Mouse (Mus musculus): ENCODE measurements at regions not wholly inside any gene's neighbourhood (a gene's known extent, or its start where the extent isn't known, plus 50 kb on each side); places are given as distances from the start of the nearest gene placed in this dataset.

DNA sequence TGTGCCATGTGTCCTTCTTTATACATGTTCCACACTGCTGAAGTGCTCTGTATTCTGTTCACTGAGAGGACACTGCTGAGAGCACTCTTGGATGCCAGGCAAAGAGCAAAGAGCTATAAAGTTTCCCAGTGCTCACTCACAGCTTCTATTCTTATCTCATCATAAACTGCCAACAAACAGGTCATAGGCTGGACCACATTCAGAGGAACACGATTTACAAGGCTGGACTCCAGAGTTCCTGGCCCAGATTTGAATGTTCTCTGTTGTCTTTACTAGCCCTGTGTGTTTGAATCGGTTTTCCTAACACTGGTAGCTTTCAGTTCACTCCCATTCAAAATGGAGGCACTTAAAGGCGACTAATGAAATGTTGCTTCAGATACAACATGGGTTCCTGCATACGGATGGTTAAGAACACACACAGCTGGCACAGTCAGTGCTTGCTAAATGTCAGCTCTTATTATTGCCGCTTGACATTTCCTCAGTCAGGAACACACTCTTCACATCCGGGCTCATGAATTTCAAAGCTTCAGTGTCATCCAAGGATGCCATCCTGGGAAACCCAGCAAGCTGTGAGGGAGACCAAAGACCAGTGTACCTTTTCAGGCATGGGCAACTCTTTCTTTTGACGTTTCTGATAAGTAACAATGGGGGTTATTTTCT, 1203.8 kb downstream of the Gsdmc2 start:
- no peaks in the 10 kb centered on the region for H3K27me3 ChIP-seq (replicated peaks)
- dilution Hi-C loops (cut with MboI; ENCODE audit: extremely low pct_ligation_motif_present, extremely low pct_unique_long_range_greater_than_20kb, low sequenced_read_pairs), result no loop called here
- no peak overlapping the region for H3K4me3 ChIP-seq (replicated peaks in 1 of 3; ENCODE audit: low read depth in 2 of 3, low read length in 2 of 3, poor library complexity in 1 of 3)
- no peaks in the 10 kb centered on the region for H3K79me2 ChIP-seq (replicated peaks; ENCODE audit: control insufficient read depth, extremely low read depth, insufficient read depth, poor library complexity, severe bottlenecking)
- no peaks in the 10 kb centered on the region for H3K9me3 ChIP-seq (replicated peaks; ENCODE audit: low read length)
- peaks cover 6 to 24% of the 10 kb centered on the region in 2 experiments for H3K4me1 ChIP-seq (ENCODE audit: control insufficient read depth in 1 of 2, insufficient read depth in 2 of 2)
- no peak overlapping the region for H3K27ac ChIP-seq (ENCODE audit: insufficient read depth, low read depth)
- no peak for DNase-seq (ENCODE audit: extremely low read depth)
- in situ Hi-C loops (cut with MboI; ENCODE audit: low pct_ligation_motif_present, low pct_unique_long_range_greater_than_20kb, low sequenced_read_pairs), result no loop called here
- H3K4me2 ChIP-seq (ENCODE audit: insufficient read depth, low read depth, poor library complexity, severe bottlenecking), result no peak overlapping the region
- no peaks in the 10 kb centered on the region for H3K36me3 ChIP-seq (replicated peaks in 1 of 2; ENCODE audit: control insufficient read depth in 1 of 2, insufficient read depth in 1 of 2, low read length in 1 of 2)
- TF ChIP-seq GABPA (IDR thresholded peaks at IDR 0.05; ENCODE audit: insufficient replicate concordance, low read depth, low read length), result no peak
- TF ChIP-seq MAZ (IDR thresholded peaks at IDR 0.05; ENCODE audit: low read depth, low read length), result no peak
- no peak for TF ChIP-seq BHLHE40 (IDR thresholded peaks at IDR 0.05; ENCODE audit: low read depth, low read length)
- TF ChIP-seq CHD2 (IDR thresholded peaks at IDR 0.05; ENCODE audit: low read length), result no peak
- TF ChIP-seq ZMIZ1 (IDR thresholded peaks at IDR 0.05; ENCODE audit: low read depth, low read length), result no peak
- no peak for TF ChIP-seq E2F4 (IDR thresholded peaks at IDR 0.05; ENCODE audit: insufficient replicate concordance, low read depth, low read length)
- no peak for TF ChIP-seq ELF1 (IDR thresholded peaks at IDR 0.05; ENCODE audit: low read depth, low read length)
- no peak for TF ChIP-seq JUND (conservative IDR thresholded peaks at IDR 0.05; ENCODE audit: low read depth, low read length)
- TF ChIP-seq RAD21 (IDR thresholded peaks at IDR 0.05; ENCODE audit: low read depth, low read length), result no peak
- TF ChIP-seq ZC3H11A (IDR thresholded peaks at IDR 0.05; ENCODE audit: low read depth, low read length), result no peak
- TF ChIP-seq NRF1 (IDR thresholded peaks at IDR 0.05; ENCODE audit: low read depth, low read length), result no peak
- H3K9ac ChIP-seq (ENCODE audit: insufficient read depth, low read depth), result no peak overlapping the region

DNA sequence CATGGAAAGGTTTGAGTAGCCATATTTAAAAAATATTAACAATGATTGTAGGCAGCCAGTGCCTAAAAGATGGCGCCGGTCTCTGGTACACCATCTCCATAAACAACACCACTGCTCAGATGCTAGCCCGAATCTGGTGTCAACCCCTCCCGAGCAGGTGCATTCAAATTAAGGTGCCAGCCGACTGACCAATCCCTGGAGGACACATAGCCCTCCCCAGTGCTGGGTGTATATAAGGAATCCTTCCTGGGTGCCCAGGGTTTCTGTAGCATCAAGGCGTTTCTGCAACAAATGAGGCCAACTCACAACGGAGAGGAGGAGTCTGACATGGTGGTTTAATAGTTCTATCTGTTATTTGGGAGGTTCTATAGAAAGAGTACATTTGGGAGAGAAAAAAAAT, 1219.6 kb downstream of the Gsdmc2 start:
- no peak overlapping the region for H3K4me3 ChIP-seq (replicated peaks in 1 of 3; ENCODE audit: low read depth in 2 of 3, low read length in 2 of 3, poor library complexity in 1 of 3)

More for the DNA sequence above, 1219.6 kb downstream of the Gsdmc2 start:
- Histone ChIP-seq H3K79me2 (replicated peaks; ENCODE audit: control insufficient read depth, extremely low read depth, insufficient read depth, poor library complexity, severe bottlenecking) (no peaks in the 10 kb centered on the region), H3K4me2 (ENCODE audit: insufficient read depth, low read depth, poor library complexity, severe bottlenecking) (no peak overlapping the region), H3K27ac (ENCODE audit: insufficient read depth, low read depth) (no peak overlapping the region), H3K27me3 (replicated peaks) (no peaks in the 10 kb centered on the region), H3K9me3 (replicated peaks; ENCODE audit: low read length) (no peaks in the 10 kb centered on the region), H3K9ac (ENCODE audit: insufficient read depth, low read depth) (no peak overlapping the region), H3K36me3 (replicated peaks in 1 of 2; ENCODE audit: control insufficient read depth in 1 of 2, insufficient read depth in 1 of 2, low read length in 1 of 2) (no peaks in the 10 kb centered on the region), H3K4me1 (ENCODE audit: control insufficient read depth in 1 of 2, insufficient read depth in 2 of 2) (peaks cover 0 to 5% of the 10 kb centered on the region in 2 experiments; a peak in 2 of 4 replicates)
- dilution Hi-C loops (cut with MboI; ENCODE audit: extremely low pct_ligation_motif_present, extremely low pct_unique_long_range_greater_than_20kb, low sequenced_read_pairs), result no loop called here
- no peak for DNase-seq (ENCODE audit: extremely low read depth)
- in situ Hi-C loops (cut with MboI; ENCODE audit: low pct_ligation_motif_present, low pct_unique_long_range_greater_than_20kb, low sequenced_read_pairs), result no loop called here
- TF ChIP-seq BHLHE40 (IDR thresholded peaks at IDR 0.05; ENCODE audit: low read depth, low read length) (no peak), MAFK (IDR thresholded peaks at IDR 0.05; ENCODE audit: insufficient replicate concordance, low read length) (no peak), TBP (conservative IDR thresholded peaks at IDR 0.05; ENCODE audit: low read depth, low read length) (no peak), SMC3 (IDR thresholded peaks at IDR 0.05; ENCODE audit: low read depth, low read length) (no peak), ZC3H11A (IDR thresholded peaks at IDR 0.05; ENCODE audit: low read depth, low read length) (no peak), JUN (IDR thresholded peaks at IDR 0.05; ENCODE audit: insufficient read depth, low read depth, low read length) (no peak), PAX5 (IDR thresholded peaks at IDR 0.05; ENCODE audit: low read length) (no peak), NELFE (IDR thresholded peaks at IDR 0.05; ENCODE audit: low read depth, low read length) (no peak), USF2 (conservative IDR thresholded peaks at IDR 0.05; ENCODE audit: low read depth, low read length) (no peak), KAT2A (IDR thresholded peaks at IDR 0.05; ENCODE audit: insufficient replicate concordance, low read length) (no peak)
